Mouse (Mus musculus) hematopoietic multipotent progenitor cell, adult 10-12 weeks (in vitro differentiated cells): ENCODE measurements around the gene Tbxa2r. TPM values are rescaled to one million over a fixed set of nuclear protein-coding genes. Genes with fewer than 3 reads are reported as not detected.

Experiments used
- polyA plus RNA-seq: library from polyadenylated mRNA; stranded (reverse); fragments of >175 nt; gene quantifications from 2 replicates; pipeline ENCODE4 v1.2.3, GENCODE M21; 2012; ENCODE audit warnings: low replicate concordance

Gene Tbxa2r
- polyA plus RNA-seq = 29.6 and 30.6 TPM in 2 replicates

GRCm38 (mm10) chr10:81328386-81328785 is at the start of gene Tbxa2r:
Gene Tbxa2r (plus strand): TSS chr10:81328731.

DNA sequence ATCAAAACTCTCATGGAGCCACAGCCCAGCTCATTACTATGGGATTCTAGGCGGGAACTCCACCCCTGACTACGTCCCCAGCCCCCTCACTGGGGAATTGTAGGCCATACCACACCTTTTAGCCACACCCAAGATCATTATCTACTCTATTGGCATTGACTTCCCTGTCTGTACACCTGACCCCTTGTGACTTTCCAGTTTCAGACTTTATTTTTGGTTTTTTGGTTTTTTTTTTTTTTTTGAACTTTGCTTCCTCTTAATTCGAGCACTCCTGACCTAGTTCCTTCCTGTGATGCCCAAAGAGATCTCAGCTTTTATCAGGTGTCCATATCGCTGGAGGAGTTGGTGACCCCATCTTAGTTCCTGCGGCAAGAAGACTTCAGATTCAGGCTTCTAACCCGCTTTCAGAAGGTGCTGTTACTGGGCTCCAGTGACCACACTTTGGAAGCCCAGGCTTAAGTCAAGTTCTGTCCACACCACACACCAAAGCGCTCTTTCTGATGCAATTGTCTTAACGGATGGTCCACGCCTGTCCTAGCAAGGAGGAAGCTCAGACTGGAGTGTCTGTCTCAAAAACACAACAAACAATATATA is 36.9 kb upstream of the Tbxa2r start, which contains the start of gene Tjp3:
TSS of gene Tjp3 (minus strand) at position 71 of the 594 bp plus-strand sequence.

DNA sequence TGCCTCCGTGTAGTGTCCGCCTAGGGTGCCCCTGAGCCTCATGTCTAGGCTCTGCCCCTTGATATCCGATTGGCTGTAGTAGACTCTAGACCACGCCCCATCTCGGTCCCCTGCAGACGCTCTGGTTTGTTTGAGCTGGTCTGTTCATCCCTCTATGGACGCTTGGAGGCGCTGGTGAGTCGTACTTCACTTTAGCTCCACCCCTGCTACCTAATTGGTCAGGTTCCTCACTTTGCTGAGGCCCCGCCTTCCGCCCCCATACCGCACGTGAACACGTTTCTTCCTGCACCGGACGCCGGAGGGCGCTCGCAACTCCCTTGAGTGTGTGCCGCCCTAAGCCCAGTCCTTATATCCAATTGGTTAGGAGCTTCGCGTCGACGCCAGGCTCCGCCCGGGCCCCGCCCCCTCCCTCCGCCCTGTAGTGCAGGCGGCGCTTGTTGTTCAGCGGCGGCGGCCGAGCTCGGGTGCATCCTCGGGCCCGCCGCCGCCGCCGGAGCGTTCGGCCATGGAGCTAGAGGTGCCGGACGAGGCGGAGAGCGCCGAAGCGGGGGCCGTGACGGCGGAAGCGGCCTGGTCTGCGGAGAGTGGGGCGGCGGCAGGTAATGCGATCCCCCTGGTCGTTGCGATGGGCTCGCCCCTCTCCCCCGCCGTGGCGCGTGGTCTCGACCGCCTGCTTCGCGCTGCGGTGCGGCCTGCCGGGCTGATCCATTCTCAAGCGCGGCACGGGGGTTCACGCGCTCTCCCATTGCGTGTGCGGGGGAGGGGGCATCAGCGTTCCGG is 35.8 kb upstream of the Tbxa2r start, which contains the start of gene Pip5k1c:
TSS of gene Pip5k1c (plus strand) at position 410 of the 780 bp plus-strand sequence.

GRCm38 (mm10) chr10:81320550-81321347 is 7.8 kb upstream of the Tbxa2r start, which contains the start of gene Cactin:
Gene Cactin (plus strand): TSS chr10:81321103.

GRCm38 (mm10) chr10:81342686-81343505 is 14.4 kb downstream of the Tbxa2r start, which contains the start of gene Gipc3:
Gene Gipc3 (minus strand): TSS chr10:81343266.

DNA sequence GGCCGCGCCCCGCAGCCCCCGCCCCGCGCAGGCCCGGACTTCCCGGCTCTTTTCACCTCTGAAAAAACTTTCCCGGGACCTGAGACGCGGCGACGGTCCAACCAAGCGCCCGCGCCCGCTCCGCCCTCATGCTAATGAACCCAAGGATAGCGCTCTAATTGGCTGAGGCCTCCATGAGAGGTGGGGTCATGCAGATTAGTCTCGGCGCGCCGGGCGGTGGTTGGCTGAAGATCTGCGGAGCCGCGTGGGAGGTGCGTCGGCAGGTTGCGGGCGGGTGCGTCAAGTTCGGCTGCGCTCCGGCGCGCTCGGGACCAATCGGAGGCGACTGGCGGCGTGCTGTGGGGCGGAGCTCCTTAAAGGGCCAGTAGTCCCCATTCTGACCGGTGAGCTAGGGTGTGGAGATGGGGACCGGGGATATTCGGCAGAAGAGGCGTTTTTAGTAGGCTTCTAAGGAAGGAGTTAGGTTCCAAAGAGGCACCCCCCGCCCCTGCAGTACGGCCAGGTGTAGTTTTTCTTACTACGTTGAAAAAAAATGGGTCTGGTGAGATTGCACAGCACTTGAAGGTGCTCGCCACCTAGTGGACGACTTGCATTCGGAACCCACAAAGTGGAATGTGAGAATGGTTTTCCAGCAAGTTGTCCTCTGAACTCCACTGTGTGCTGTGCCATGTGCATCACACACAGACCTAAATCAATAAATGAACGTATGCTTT is 22.0 kb downstream of the Tbxa2r start, which contains the start of gene Hmg20b:
TSS of gene Hmg20b (minus strand) at position 130 of the 713 bp plus-strand sequence.

DNA sequence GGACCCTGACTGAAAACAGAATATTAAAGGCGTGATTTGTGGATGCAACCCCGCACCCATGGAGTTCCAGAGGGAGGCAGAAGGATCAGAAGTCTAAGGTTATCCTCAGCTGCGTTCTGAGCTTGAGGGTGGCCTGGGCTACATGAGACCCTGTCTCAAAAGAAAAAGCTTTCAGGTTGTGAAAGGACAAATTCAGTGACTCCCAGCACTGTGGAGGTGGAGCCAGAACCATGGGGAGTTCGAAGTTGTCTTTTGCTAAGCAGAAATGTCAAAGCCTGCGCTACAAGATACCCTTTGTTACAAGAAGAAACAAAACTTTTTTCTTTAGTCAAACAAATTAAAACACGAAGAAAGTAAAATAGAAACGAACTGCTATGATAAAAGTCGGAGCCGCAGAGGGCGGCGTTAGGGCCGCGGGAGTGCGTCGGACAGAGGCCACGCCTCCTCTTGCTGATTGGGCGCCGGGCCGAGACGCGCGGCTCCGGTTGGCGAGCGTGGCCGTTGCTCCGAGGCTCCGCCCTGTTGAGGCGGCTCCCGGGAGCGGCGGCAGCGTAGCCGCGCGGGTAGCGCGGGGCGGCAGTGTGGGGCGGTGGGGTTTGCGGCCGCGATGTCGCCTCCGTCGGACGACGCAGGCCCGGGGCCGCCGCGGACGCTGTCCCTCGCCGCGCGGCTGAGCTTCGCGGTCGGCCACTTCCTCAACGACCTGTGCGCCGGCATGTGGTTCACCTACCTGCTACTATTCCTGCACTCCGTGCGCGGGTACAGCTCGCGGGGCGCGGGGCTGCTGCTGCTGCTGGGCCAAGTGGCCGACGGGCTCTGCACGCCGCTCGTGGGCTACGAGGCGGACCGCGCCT is 28.7 kb downstream of the Tbxa2r start, which contains the start of gene Mfsd12:
TSS of gene Mfsd12 (plus strand) at position 501 of the 854 bp plus-strand sequence.

GRCm38 (mm10) chr10:81365672-81366476 is 37.3 kb downstream of the Tbxa2r start, which contains the start of gene 4930404N11Rik:
Gene 4930404N11Rik (minus strand): TSS chr10:81365816.

GRCm38 (mm10) chr10:81377793-81378552 is 49.4 kb downstream of the Tbxa2r start, which contains the start of gene Fzr1:
Gene Fzr1 (minus strand): TSS chr10:81378516.

GRCm38 (mm10) chr10:81383802-81384604 is 55.5 kb downstream of the Tbxa2r start, which contains the start of the genes Dohh and Gm48551:
Gene Dohh (plus strand): TSS chr10:81384428.
Gene Gm48551 (plus strand): TSS chr10:81384466.

Other genes starting within 250 kb of the Tbxa2r start
- gene Creb3l3, start 229.9 kb upstream of the Tbxa2r start, polyA plus RNA-seq = 0.24 and 0.30 TPM in 2 replicates
- 241 and 608 TPM in 2 replicates for gene Map2k2, start 222.8 kb upstream of the Tbxa2r start, polyA plus RNA-seq
- gene Zbtb7a, start 193.5 kb upstream of the Tbxa2r start, polyA plus RNA-seq = 198 and 333 TPM in 2 replicates
- 72.6 and 164 TPM in 2 replicates for gene Pias4, start 160.8 kb upstream of the Tbxa2r start, polyA plus RNA-seq
- 495 and 2,413 TPM in 2 replicates for gene Eef2, start 152.1 kb upstream of the Tbxa2r start, polyA plus RNA-seq
- 53.4 and 152 TPM in 2 replicates for gene Dapk3, start 145.7 kb upstream of the Tbxa2r start, polyA plus RNA-seq
- gene 4930442H23Rik, start 144.9 kb upstream of the Tbxa2r start, polyA plus RNA-seq = 0.09 TPM in 1 of 2 replicates, not detected in the other
- gene Nmrk2, start 126.7 kb upstream of the Tbxa2r start, polyA plus RNA-seq = not detected in 2 replicates
- gene Atcay, start 97.9 kb upstream of the Tbxa2r start, polyA plus RNA-seq = 0.53 and 0.94 TPM in 2 replicates
- gene Zfr2, start 95.6 kb upstream of the Tbxa2r start, polyA plus RNA-seq = 4.0 and 8.6 TPM in 2 replicates
- 31.4 and 107 TPM in 2 replicates for gene Matk, start 75.8 kb upstream of the Tbxa2r start, polyA plus RNA-seq
- gene Mrpl54, start 61.8 kb upstream of the Tbxa2r start, polyA plus RNA-seq = 314 and 329 TPM in 2 replicates
- gene Apba3, start 61.8 kb upstream of the Tbxa2r start, polyA plus RNA-seq = 70.4 and 133 TPM in 2 replicates
- gene Tjp3, start 37.1 kb upstream of the Tbxa2r start, polyA plus RNA-seq = 15.0 and 35.0 TPM in 2 replicates
- gene Pip5k1c, start 35.8 kb upstream of the Tbxa2r start, polyA plus RNA-seq = 245 and 665 TPM in 2 replicates
- 60.3 and 77.6 TPM in 2 replicates for gene Cactin, start 7.6 kb upstream of the Tbxa2r start, polyA plus RNA-seq
- gene Gipc3, start 14.5 kb downstream of the Tbxa2r start, polyA plus RNA-seq = 3.1 and 6.9 TPM in 2 replicates
- gene Hmg20b, start 21.7 kb downstream of the Tbxa2r start, polyA plus RNA-seq = 184 and 481 TPM in 2 replicates
- 20.8 and 31.1 TPM in 2 replicates for gene Mfsd12, start 28.8 kb downstream of the Tbxa2r start, polyA plus RNA-seq
- 11.6 and 18.6 TPM in 2 replicates for gene 4930404N11Rik, start 37.1 kb downstream of the Tbxa2r start, polyA plus RNA-seq
- gene Fzr1, start 49.8 kb downstream of the Tbxa2r start, polyA plus RNA-seq = 48.1 and 72.7 TPM in 2 replicates
- gene Dohh, start 55.7 kb downstream of the Tbxa2r start, polyA plus RNA-seq = 76.4 and 107 TPM in 2 replicates
- 1.2 and 4.2 TPM in 2 replicates for gene Gm48551, start 55.7 kb downstream of the Tbxa2r start, polyA plus RNA-seq
- 8.9 and 18.4 TPM in 2 replicates for gene Gm48552, start 60.3 kb downstream of the Tbxa2r start, polyA plus RNA-seq
- 3.0 and 3.7 TPM in 2 replicates for gene Smim24, start 64.3 kb downstream of the Tbxa2r start, polyA plus RNA-seq
- gene Nfic, start 126.9 kb downstream of the Tbxa2r start, polyA plus RNA-seq = 136 and 414 TPM in 2 replicates
- 0.16 and 0.55 TPM in 2 replicates for gene Celf5, start 154.0 kb downstream of the Tbxa2r start, polyA plus RNA-seq
- gene Ncln, start 167.7 kb downstream of the Tbxa2r start, polyA plus RNA-seq = 160 and 386 TPM in 2 replicates
- 82.3 and 109 TPM in 2 replicates for gene S1pr4, start 171.4 kb downstream of the Tbxa2r start, polyA plus RNA-seq
- gene Gna15, start 195.5 kb downstream of the Tbxa2r start, polyA plus RNA-seq = 14.8 and 33.6 TPM in 2 replicates
- 23.0 and 28.3 TPM in 2 replicates for gene Gna11, start 216.5 kb downstream of the Tbxa2r start, polyA plus RNA-seq
- 1,473 and 2,763 TPM in 2 replicates for gene Aes, start 230.8 kb downstream of the Tbxa2r start, polyA plus RNA-seq
- gene Tle2, start 245.8 kb downstream of the Tbxa2r start, polyA plus RNA-seq = 8.9 and 15.5 TPM in 2 replicates